Mouse (Mus musculus): ENCODE measurements around the gene Slc25a51.
"Not testable (repeated sequence)": the region's sequence is repeated elsewhere in the genome, so short reads cannot be mapped to it uniquely, and the experiment has no call there.

Gene Slc25a51

DNA sequence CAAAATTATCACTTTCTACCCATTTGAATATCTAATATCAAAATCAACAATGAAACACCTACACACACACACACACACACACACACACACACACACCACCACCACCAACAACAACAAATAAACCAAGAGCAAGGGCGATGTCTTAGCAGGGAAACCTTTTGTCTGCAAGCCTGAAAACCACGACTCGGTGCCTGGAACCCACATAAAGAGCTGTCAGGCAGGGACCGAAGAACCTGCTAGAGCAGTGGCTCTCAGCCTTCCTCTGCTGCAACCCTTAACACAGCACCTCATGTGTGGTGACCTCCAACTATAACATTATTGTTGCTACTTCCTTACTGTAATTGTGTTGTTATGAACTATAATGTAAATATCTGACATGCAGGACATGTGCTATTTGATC, 6.3 kb downstream of the Slc25a51 start:
- DNase-seq (ENCODE audit: low read depth, low spot score) = no peak

DNA sequence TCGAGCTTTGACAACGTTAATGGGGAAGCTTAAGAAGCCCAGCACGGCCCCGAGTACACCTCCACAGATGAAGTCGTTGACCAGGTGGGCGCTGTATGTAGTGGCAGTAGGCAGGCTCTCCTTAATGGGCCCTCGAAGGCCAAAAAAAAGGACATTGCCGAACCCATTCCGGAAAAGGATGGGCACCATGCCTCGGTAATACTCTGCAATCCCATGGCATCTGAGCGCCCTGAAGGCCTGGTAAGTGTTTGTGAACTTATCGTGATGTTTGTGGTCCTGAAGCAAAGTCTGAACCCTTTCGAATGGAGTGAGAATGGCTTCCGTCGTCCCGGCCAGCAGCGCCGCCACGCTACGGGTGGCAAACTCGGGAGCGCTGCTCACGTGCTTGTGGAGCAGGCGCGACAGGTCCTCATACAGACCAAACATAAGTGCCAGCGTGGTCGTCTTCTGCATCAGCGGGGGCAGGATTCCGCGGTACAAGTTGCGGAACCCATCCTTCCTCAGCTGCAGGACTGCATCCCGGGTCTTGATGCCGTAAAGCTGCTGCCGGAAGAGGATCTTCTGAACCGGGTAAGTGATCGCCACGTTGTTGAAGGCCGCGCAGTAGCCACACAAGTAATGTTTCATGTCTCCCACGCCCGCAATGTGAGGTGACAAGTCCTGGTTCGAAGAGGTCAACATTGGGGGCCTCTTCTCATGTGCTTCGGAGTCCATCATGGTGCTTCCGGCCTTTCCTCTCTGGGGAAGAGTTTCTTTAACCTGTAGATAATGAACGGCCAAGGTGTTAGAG, 8.9 kb downstream of the Slc25a51 start:
- no peak for DNase-seq (ENCODE audit: low read depth, low spot score)

DNA sequence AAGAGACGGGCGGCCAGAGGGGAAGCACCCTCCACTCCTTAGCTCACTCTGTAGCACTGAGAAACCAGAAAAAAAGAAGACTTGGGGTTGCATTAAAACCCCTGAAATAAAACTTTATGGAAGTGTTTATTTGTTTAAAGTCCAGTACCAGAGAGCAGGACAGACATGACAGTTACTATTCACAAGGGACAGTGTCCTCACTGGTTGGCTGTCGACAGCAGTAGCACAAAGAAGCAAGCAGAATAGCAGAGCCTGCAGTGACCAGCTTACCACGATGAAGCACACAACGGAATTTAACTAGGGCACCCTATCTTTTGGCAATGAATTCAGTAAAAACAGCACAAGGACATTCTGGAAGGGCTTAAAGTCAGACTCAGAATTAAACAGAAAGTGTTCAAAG, 10.3 kb downstream of the Slc25a51 start:
- DNase-seq (ENCODE audit: low read depth, low spot score) = not testable (repeated sequence)

DNA sequence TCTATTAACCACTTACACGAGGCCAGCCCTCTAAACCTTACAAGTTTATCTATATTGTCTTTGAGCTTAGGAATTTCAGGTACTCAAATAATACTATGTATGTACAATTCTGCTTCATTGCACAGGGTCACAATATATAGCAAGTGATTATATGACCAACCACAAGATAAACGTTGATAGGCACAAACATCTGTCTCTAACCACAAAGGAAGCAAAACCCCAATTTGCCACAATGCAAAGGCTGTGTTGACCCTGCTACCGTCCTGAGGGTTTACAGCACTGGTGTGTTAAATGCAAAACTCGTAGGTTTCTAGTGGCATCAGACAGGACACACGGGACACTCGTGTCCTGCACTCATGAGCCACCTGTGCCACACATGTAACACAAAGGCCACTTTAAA, 12.4 kb downstream of the Slc25a51 start:
- DNase-seq (ENCODE audit: low read depth, low spot score) = not testable (repeated sequence)

DNA sequence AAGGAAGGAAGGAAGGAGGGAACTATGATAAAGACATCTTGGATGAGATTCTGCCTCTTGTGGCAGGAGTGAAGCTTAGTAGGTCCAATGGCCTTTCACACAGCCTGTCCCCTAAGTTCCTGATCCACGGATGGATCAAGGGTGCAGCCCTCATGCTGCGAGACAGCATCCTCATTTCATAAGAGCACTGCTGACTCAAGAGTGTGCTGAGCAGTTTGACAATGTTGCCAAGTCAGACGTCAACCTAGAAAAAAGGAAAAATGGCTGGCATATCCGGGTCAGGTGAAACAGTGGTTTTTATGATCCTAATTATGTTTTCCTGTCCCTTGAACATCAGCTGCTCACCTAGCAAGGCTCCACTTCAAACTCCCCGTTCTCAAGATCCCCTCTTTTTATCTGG, 14.9 kb downstream of the Slc25a51 start:
- no peak for DNase-seq (ENCODE audit: low read depth, low spot score)

DNA sequence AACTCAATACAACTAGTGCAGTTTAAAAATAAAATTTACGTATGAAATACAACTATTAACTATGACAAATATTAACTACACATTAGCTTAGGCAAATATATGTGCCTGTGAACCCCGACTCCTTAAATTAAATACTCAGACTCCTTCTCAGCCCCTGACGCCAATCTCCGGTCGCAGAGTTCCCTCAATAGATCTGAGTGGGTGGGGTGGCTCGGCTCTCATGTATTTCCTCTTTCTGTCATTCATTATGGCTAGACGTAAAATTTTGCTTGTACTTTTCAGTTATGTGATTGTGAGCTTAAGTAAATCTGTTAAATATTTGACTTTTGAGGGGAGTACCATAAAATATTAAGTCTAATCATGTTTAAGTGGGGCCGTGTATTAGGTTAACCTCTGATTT, 15.6 kb downstream of the Slc25a51 start:
- DNase-seq (ENCODE audit: low read depth, low spot score) = no peak

DNA sequence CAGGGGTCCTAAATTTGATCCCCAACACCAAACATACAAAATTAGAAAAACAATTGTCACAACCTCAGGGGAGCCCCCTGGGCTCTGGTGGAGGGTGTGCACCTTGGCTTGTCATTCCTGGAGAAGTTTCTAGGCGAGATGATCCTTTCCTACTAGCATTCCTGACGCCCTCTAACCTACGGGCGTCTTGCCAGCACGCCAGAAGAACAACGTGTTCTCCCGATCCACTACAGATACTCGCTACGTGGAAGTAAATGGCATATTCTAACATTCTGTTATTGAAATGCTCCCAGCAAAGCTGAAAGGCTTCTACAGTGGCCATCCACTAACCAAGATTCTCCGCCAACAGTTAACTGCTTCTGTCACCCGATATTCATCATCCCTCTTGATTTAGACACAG, 16.0 kb downstream of the Slc25a51 start:
- DNase-seq (ENCODE audit: low read depth, low spot score) = no peak

DNA sequence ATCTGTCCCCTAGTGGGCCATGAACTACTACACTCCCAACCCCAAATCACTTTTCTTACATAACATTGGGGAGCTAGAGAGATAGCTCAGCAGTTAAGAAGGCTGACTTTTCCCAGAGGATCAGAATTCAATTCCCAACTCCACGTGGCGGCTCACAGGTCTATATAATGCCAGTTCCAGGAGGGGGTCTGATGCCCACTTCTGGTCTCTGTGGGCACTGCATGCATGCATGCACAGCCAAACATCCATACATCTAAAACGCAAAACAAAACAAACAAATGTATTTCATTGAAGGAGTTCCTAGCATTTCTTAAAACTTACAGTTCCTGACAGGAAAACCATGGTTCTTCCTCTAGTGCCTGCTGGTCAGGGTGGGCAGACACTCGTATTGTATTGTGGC, 16.5 kb downstream of the Slc25a51 start:
- no peak for DNase-seq (ENCODE audit: low read depth, low spot score)

DNA sequence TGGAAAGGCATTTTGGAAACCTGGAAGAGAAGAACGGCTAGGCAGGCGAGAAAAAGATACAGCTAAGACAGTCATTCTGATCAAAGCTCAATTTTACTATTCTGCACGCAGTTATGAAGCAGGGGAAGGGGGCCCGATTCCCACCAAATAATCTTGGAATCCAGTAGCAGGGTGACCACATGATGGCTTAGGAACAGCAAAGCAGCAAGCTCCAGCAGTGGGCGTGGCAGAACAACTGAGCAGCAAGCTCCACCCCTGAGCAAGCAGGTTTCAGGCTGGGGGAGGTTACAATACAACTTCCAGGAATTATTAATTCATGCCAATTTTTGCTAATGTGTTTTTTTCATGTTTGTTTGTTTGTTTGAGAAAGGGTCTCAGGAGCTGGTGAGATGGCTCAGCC, 21.3 kb downstream of the Slc25a51 start:
- not testable (repeated sequence) for DNase-seq (ENCODE audit: low read depth, low spot score)

DNA sequence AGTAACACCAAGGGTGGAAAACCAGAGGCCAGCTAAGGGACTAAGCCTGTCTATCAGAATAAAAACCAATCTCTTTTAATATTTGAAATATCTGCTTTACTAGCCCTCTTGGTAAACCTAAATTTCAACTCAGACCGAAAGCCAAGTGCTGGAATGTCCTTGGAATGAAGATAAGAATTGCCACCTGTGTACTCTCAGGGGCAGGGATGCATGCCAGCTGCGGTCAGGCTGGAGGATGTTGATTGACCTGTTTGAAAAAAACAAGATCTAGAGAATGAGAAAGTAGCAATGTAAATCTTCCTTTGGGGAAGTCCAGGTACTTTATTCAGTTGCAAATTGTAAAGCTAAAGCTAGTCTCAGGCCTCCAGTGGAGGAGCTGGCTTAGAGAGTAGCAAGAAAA, 26.4 kb downstream of the Slc25a51 start:
- not testable (repeated sequence) for DNase-seq (ENCODE audit: low read depth, low spot score)

DNA sequence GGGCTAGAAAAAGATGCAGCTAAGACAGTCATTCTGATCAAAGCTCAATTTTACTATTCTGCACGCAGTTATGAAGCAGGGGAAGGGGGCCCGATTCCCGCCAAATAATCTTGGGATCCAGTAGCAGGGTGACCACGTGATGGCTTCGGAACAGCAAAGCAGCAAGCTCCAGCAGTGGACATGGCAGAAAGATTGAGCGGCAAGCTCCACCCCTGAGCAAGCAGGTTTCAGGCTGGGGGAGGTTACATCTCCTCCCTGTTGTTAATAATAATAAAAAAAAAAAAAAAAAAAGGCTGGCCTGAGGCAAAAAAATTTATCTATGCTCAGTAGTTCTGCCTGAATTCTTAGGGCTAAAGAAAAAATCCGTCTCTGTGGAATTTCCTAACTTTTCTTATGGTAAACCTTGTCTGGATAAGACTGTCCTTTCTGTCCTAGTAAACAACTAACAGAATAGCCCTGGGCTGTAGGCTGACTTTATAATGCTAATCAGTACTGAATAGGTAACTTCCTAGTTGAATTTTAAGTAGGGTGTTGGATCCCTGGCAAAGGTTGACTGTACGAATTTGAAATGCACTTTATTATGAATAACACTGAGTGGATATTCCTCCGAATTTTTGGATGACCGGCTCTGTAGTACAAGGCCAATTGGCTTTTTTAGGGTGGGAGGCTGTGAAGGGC, 27.5 kb downstream of the Slc25a51 start:
- DNase-seq (ENCODE audit: low read depth, low spot score) = not testable (repeated sequence)

DNA sequence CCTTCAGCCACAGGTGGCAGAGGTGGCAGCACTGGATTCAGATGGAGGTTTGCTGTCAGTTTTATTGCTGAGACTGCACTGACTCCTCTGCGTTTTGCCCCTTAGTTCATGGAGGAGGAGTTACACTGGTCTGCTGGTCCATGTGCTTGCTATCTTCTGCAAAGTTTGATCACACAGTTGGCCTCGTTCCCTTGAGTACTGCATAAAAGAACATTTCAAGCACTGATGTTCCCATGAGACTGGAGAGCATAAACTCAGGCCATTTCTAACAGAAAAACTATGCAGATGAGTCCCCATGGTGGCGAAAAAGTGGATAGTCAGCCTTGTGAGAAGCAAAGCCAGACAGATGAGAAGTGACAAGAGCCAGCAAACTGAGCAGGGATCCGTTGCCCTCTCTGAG, 32.0 kb downstream of the Slc25a51 start:
- DNase-seq (ENCODE audit: low read depth, low spot score) = no peak

DNA sequence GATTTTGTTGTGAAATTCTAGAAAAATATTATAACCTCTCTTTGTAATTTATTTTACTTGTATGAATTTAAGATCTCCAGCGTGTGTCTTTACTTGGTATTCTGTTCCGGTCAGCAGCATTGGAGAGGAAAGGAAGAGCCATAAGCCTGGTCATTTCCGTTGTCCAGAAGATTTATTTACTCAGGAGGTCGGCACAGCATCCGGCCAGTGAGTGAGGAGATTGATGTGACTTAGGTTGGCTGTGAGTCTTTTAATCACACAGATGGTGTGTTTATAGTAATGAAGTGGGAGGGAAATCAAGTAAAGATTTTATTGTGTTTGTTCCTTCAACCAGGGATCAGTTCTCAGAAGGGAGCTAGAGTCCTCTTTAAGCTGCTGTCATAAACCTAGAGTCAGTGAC, 33.7 kb downstream of the Slc25a51 start:
- no peak for DNase-seq (ENCODE audit: low read depth, low spot score)

DNA sequence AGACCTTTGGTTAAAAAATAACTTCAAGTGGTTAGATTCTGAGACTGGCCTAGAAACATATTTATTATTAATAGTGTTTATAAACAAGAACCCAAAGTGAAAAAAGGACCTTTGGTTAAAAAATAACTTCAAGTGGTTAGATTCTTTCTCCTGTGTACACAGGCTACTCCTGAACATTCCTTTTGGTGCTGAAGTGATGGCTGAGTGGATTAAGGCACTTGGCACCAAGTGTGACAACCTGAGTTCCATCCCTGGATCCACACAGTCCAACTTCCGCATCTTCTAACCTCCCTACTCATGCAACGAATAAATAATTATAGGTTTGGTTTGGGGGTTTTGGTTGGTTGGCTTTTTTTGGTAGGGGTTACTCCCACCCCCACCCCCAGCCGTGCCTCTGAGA, 37.3 kb downstream of the Slc25a51 start:
- no peak for DNase-seq (ENCODE audit: low read depth, low spot score)

DNA sequence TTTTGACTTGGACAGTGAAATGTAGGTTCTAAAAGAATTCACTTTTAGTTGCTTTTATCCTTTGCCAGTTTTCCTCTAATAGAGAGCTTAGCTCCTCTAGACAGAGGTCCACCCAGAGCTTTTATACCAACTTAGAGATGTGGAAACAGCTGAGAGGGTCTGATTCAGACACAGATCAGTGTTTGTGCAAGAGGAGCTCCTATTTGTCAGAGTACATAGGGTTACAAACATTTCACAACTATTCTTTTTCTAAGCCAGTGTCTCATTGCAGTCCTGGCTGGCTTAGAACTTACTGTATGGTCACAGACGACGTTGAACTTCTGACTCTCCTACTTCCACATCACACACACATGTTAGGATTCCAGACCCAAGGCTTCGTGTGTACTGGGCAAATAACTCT, 51.9 kb downstream of the Slc25a51 start:
- DNase-seq (ENCODE audit: low read depth, low spot score) = no peak

Measured in c-Kit-negative CD71-positive TER-119-positive erythroid progenitor cells, embryonic 14.5 days (primary cell).